Mouse (Mus musculus) liver, embryonic 12.5 days (tissue): ENCODE measurements around the gene Limd1. TPM values are rescaled to one million over a fixed set of nuclear protein-coding genes. Genes with fewer than 3 reads are reported as not detected.
"Not testable (repeated sequence)": the region's sequence is repeated elsewhere in the genome, so short reads cannot be mapped to it uniquely, and the experiment has no call there.

Experiments
- ATAC-seq: fragments of 200-750 bp; cut with Nextera tagmentation; 2 replicates; pipeline ENCODE4 v1.8.0; 2017; ENCODE audit warnings: moderate number of reproducible peaks, mild to moderate bottlenecking, moderate library complexity
- H3K27ac ChIP-seq: fragments of 300-500 bp; sonication (generic); 2 replicates; pipeline ENCODE4 v1.5.1; 2016; ENCODE audit warnings: mild to moderate bottlenecking
- H3K27me3 ChIP-seq: fragments of 300-500 bp; sonication (generic); replicated peaks from 2 replicates; pipeline ENCODE4 v1.6.1; 2016; ENCODE audit warnings: mild to moderate bottlenecking, moderate library complexity
- H3K36me3 ChIP-seq: fragments of 300-500 bp; sonication (generic); 2 replicates; pipeline ENCODE4 v1.6.1; 2016; ENCODE audit warnings: mild to moderate bottlenecking, moderate library complexity
- H3K4me1 ChIP-seq: fragments of 300-500 bp; sonication (generic); 2 replicates; pipeline ENCODE4 v1.6.1; 2016
- H3K4me2 ChIP-seq: fragments of 300-500 bp; sonication (generic); 2 replicates; pipeline ENCODE4 v1.6.1; 2016; ENCODE audit warnings: mild to moderate bottlenecking, moderate library complexity
- H3K4me3 ChIP-seq: fragments of 300-500 bp; sonication (generic); 2 replicates; pipeline ENCODE4 v1.5.1; 2016; ENCODE audit warnings: mild to moderate bottlenecking, moderate library complexity
- H3K9ac ChIP-seq: fragments of 300-500 bp; sonication (generic); 2 replicates; pipeline ENCODE4 v1.6.1; 2016; ENCODE audit warnings: mild to moderate bottlenecking, moderate library complexity
- H3K9me3 ChIP-seq: fragments of 300-500 bp; sonication (generic); replicated peaks from 2 replicates; pipeline ENCODE4 v1.6.1; 2016; ENCODE audit warnings: mild to moderate bottlenecking, moderate library complexity
- WGBS: fragments of 180-500 bp; shearing (Covaris S2); methylation state at CpG from one replicate; pipeline ENCODE4 v1.1.7; 2016; ENCODE audit not compliant: insufficient replicate concordance; 5-methylcytosine and 5-hydroxymethylcytosine counted together
- polyA plus RNA-seq: library from polyadenylated mRNA; unstranded; fragments of >200 nt; fragmentation: Nextera tagmentation; extraction: Ambion mirVana; gene quantifications from 2 replicates; pipeline ENCODE4 v1.2.1, GENCODE M21; 2016

Limd1 gene
- polyA plus RNA-seq, result 30.4 and 30.9 TPM in 2 replicates

DNA sequence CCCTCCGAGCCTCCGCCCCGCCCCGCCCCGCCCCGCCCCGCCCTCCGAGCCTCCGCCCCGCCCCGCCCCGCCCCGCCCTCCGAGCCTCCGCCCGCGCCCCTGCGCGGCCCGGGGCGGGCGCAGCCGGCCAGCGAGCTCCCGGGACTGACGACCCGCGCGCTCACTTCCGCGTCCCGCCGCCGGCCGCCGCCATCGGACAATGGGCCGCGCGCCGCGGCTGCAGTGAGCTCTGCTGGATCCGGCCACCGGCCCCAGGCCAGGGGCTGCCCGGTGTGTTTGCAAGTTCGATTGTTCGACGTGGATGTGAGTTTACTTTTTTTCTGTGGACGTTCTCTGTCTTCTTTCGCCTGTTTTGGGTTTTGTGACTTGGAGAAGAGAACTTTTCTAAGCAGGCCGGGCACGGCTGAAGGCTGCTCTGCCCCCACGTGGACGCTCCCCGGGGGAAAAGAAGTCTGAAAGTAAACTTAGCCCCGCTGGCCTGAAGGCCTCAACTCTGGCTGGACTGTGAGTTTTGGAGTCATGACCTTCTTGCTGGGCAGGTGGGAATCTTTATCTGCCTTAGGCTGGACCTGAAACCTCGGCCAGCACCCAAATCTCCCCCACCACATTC, at the start of gene Limd1:
Gene Limd1, plus strand, starts transcription at position 121 of the 610 bp plus-strand sequence.
- Histone ChIP-seq H3K9ac (peak within 1 kb of the TSS; percentile 88), H3K4me2 (peak within 1 kb of the TSS; percentile 88), H3K9me3 (no peaks in the 10 kb centered on the region), H3K4me1 (peaks cover 57% of the 10 kb centered on the region), H3K36me3 (peaks cover 33% of the 10 kb centered on the region), H3K27me3 (no peaks in the 10 kb centered on the region), H3K27ac (peak within 1 kb of the TSS; percentile 90), H3K4me3 (peak within 1 kb of the TSS; percentile 80)
- WGBS, result under 1% methylated on average over 44 of the region's 57 CpGs
- ATAC-seq, result peak; percentile 75

GRCm38 (mm10) chr9:123429863-123430262, 48.6 kb upstream of the Limd1 start:
- Histone ChIP-seq H3K9me3 (no peaks in the 10 kb centered on the region), H3K27ac (peak overlapping the region; percentile 62; the same call in 1 of the 2 replicates), H3K27me3 (no peaks in the 10 kb centered on the region), H3K4me3 (no peak overlapping the region), H3K36me3 (peaks cover 38% of the 10 kb centered on the region), H3K4me1 (peaks cover 8% of the 10 kb centered on the region; the same call in 1 of the 2 replicates), H3K9ac (no peak overlapping the region), H3K4me2 (no peak overlapping the region)
- 81% methylated on average over 4 of the region's 4 CpGs for WGBS
- ATAC-seq, result peak; percentile 58

- ATAC-seq, result no peak
- no peaks in the 10 kb centered on the region for H3K9me3 ChIP-seq
- no peak overlapping the region for H3K4me3 ChIP-seq
- peaks cover 8% of the 10 kb centered on the region; the same call in 1 of the 2 replicates for H3K4me1 ChIP-seq
- H3K27me3 ChIP-seq, result no peaks in the 10 kb centered on the region
- H3K4me2 ChIP-seq, result no peak overlapping the region
- peaks cover 39% of the 10 kb centered on the region for H3K36me3 ChIP-seq
- H3K27ac ChIP-seq, result peak overlapping the region; percentile 27; the same call in 1 of the 2 replicates
- H3K9ac ChIP-seq, result no peak overlapping the region
These were observed 47.5 kb upstream of the Limd1 start for GRCm38 (mm10) chr9:123430973-123431372.

GRCm38 (mm10) chr9:123438223-123438622, 40.3 kb upstream of the Limd1 start:
- Histone ChIP-seq H3K27ac (no peak overlapping the region), H3K4me3 (no peak overlapping the region), H3K4me2 (no peak overlapping the region), H3K9me3 (no peaks in the 10 kb centered on the region), H3K36me3 (peaks cover 64% of the 10 kb centered on the region), H3K27me3 (no peaks in the 10 kb centered on the region), H3K9ac (no peak overlapping the region), H3K4me1 (no peaks in the 10 kb centered on the region)
- ATAC-seq, result no peak
- WGBS, result 63% methylated on average over 2 of the region's 2 CpGs

GRCm38 (mm10) chr9:123440230-123441058, 38.1 kb upstream of the Limd1 start:
- Histone ChIP-seq H3K4me3 (no peak overlapping the region), H3K9ac (no peak overlapping the region), H3K36me3 (peaks cover 52% of the 10 kb centered on the region), H3K27ac (no peak overlapping the region), H3K4me1 (no peaks in the 10 kb centered on the region), H3K27me3 (no peaks in the 10 kb centered on the region), H3K4me2 (no peak overlapping the region), H3K9me3 (no peaks in the 10 kb centered on the region)
- WGBS, result 47% methylated on average over 5 of the region's 5 CpGs
- ATAC-seq, result no peak

GRCm38 (mm10) chr9:123447101-123447500, 31.4 kb upstream of the Limd1 start:
- not testable (repeated sequence) for H3K27me3 ChIP-seq, H3K9ac ChIP-seq, H3K4me3 ChIP-seq, ATAC-seq, H3K9me3 ChIP-seq, H3K4me1 ChIP-seq, H3K4me2 ChIP-seq, H3K27ac ChIP-seq
- H3K36me3 ChIP-seq, result peaks cover 12% of the 10 kb centered on the region
- WGBS, result 91% methylated on average over 3 of the region's 3 CpGs

DNA sequence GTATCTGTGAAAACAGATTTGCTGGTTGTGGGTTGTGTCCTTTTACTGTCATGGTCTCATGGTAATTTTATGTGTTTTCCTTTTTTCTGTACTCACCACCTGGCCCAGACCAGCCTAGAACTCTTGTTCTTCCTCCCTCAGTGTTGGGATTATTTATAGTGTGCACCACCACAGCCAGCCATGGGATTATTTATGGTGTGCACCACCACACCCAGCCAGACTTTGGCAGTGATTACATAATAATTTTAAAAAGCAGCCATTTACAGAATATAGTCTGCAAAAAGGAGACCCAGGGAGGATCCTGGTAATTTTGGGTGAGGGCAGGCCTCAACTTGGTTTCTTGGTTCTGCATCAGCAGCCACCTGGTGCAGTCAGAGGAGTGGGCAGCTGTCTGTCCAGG, 29.9 kb upstream of the Limd1 start:
- no peak for ATAC-seq
- H3K4me3 ChIP-seq, result no peak overlapping the region

DNA sequence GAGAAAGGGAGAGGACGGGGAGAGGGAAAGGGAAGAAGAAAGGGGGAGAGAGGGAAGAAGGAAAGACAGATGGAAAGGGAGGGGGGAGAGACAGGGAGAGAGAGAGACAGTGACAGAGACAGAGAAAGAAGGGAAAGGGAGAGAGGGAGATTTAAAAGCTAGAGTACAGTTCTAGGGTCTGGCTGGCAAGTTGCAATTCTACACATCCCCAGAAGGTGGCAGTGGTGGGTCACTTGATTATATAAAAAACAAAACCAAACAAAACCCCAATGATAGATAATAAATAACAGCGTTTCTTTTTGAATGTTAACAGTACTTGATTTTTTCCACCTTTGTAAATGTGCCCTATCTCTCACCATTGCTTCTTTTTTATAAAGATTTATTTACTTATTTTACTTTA, 28.3 kb upstream of the Limd1 start:
- ATAC-seq, result no peak
- Histone ChIP-seq H3K4me1 (no peaks in the 10 kb centered on the region), H3K27me3 (no peaks in the 10 kb centered on the region), H3K9me3 (no peaks in the 10 kb centered on the region), H3K4me3 (no peak overlapping the region), H3K4me2 (no peak overlapping the region), H3K9ac (no peak overlapping the region), H3K27ac (no peak overlapping the region), H3K36me3 (peaks cover 24% of the 10 kb centered on the region)
- 36% methylated on average over 2 of the region's 2 CpGs for WGBS

More for the DNA sequence above, 29.9 kb upstream of the Limd1 start:
- H3K27ac ChIP-seq, result no peak overlapping the region
- H3K9ac ChIP-seq, result no peak overlapping the region
- H3K9me3 ChIP-seq, result no peaks in the 10 kb centered on the region
- peaks cover 12% of the 10 kb centered on the region; the same call in 1 of the 2 replicates for H3K36me3 ChIP-seq
- H3K4me1 ChIP-seq, result no peaks in the 10 kb centered on the region
- H3K4me2 ChIP-seq, result no peak overlapping the region
- H3K27me3 ChIP-seq, result no peaks in the 10 kb centered on the region

- no peaks in the 10 kb centered on the region for H3K27me3 ChIP-seq
- H3K36me3 ChIP-seq, result peaks cover 38% of the 10 kb centered on the region
- H3K27ac ChIP-seq, result no peak overlapping the region
- no peak overlapping the region for H3K4me3 ChIP-seq
- no peak overlapping the region for H3K4me2 ChIP-seq
- no peak overlapping the region for H3K9ac ChIP-seq
- WGBS, result 41% methylated on average over 3 of the region's 3 CpGs
- ATAC-seq, result peak; percentile 34; the same call in 1 of the 2 replicates
- H3K4me1 ChIP-seq, result peaks cover 2% of the 10 kb centered on the region; the same call in 1 of the 2 replicates
- no peaks in the 10 kb centered on the region for H3K9me3 ChIP-seq
These were observed 26.7 kb upstream of the Limd1 start for GRCm38 (mm10) chr9:123451772-123452171.

- Histone ChIP-seq H3K4me2 (no peak overlapping the region), H3K9me3 (no peaks in the 10 kb centered on the region), H3K9ac (no peak overlapping the region), H3K27me3 (no peaks in the 10 kb centered on the region), H3K27ac (no peak overlapping the region), H3K4me3 (no peak overlapping the region), H3K4me1 (peaks cover 4% of the 10 kb centered on the region; the same call in 1 of the 2 replicates), H3K36me3 (peaks cover 66% of the 10 kb centered on the region)
- ATAC-seq, result no peak
- WGBS, result 68% methylated on average over 9 of the region's 9 CpGs
These were observed 21.6 kb upstream of the Limd1 start for GRCm38 (mm10) chr9:123456634-123457602.

DNA sequence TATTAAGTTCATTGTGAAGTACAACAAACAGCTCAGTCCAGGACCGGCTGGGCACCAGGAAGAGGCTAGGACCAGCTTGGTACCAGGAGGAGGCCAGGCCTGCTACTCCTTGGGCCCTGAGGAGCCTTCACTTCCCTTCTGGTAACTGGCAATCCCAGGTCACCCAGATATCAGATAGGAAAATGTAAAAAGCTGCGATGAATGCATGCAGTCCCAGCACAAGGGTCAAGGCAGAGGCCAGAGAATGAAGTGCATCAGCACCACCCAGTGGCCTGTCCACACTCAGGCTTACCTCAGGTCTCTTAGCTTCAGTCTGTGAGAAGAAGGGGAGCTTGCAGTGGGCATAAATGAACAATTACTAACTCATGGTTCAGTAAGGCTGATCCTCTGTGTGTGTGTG, 20.9 kb upstream of the Limd1 start:
- Histone ChIP-seq H3K27ac (no peak overlapping the region), H3K9ac (no peak overlapping the region), H3K9me3 (no peaks in the 10 kb centered on the region), H3K4me3 (no peak overlapping the region), H3K4me1 (peaks cover 4% of the 10 kb centered on the region; the same call in 1 of the 2 replicates), H3K36me3 (peaks cover 68% of the 10 kb centered on the region), H3K4me2 (no peak overlapping the region), H3K27me3 (no peaks in the 10 kb centered on the region)
- 59% methylated on average over 2 of the region's 2 CpGs for WGBS
- no peak for ATAC-seq
